Mouse (Mus musculus) spleen, adult 2 months (tissue): Measurements from ENCODE around the gene Rhpn2. TPM values are rescaled to one million over a fixed set of nuclear protein-coding genes. Genes with fewer than 3 reads are reported as not detected.

ENCODE experiments used
- DNase-seq, 2 experiments: peaks; one replicate each; pipeline versions ENCODE4 v3.0.0 to v3.0.0-alpha.2; 2012 to 2021; ENCODE audit warnings: low spot score in 2 of 2, low read depth in 1 of 2
- H3K27ac ChIP-seq: fragments of 200-500 bp; 2 replicates; pipeline ENCODE4 v1.5.1; 2012; ENCODE audit warnings: low read length, inconsistent platforms; ENCODE audit not compliant: insufficient read depth
- H3K27me3 ChIP-seq: fragments of 200-500 bp; 2 replicates; pipeline ENCODE4 v1.6.1; 2012; ENCODE audit warnings: mild to moderate bottlenecking, moderate library complexity, low read length, inconsistent platforms; ENCODE audit not compliant: control insufficient read depth, insufficient read depth
- H3K36me3 ChIP-seq: fragments of 200-500 bp; 2 replicates; pipeline ENCODE4 v1.6.1; 2012; ENCODE audit warnings: mild to moderate bottlenecking, low read length, inconsistent platforms; ENCODE audit not compliant: control insufficient read depth, insufficient read depth
- H3K4me1 ChIP-seq: fragments of 200-500 bp; 2 replicates; pipeline ENCODE4 v1.6.1; 2011; ENCODE audit warnings: inconsistent platforms; ENCODE audit not compliant: control insufficient read depth, insufficient read depth, insufficient read length
- H3K4me3 ChIP-seq: fragments of 200-500 bp; 2 replicates; pipeline ENCODE4 v1.5.1; 2011; ENCODE audit warnings: mild to moderate bottlenecking, inconsistent platforms; ENCODE audit not compliant: insufficient read depth, insufficient read length; ENCODE audit errors: extremely low read depth
- CTCF ChIP-seq: fragments of 200-500 bp; IDR thresholded peaks from 2 replicates; pipeline ENCODE4 v1.5.1; 2011; ENCODE audit warnings: mild to moderate bottlenecking, inconsistent platforms; ENCODE audit not compliant: insufficient read depth, insufficient read length, insufficient replicate concordance; ENCODE audit errors: extremely low read depth
- POLR2A ChIP-seq: fragments of 200-500 bp; IDR thresholded peaks from 2 replicates; pipeline ENCODE4 v1.6.1; 2011; ENCODE audit warnings: low read depth, low read length, inconsistent platforms
- WGBS: fragments of 180-500 bp; shearing (Covaris S2); methylation state at CpG from one replicate; pipeline ENCODE4 v1.1.7; 2018; 5-methylcytosine and 5-hydroxymethylcytosine counted together
- polyA plus RNA-seq: library from polyadenylated mRNA; depleted of rRNA; stranded (reverse); fragments of >200 nt; gene quantifications from 2 replicates; pipeline ENCODE4 v1.2.3, GENCODE M21; 2012

Rhpn2 gene
- polyA plus RNA-seq, 1 experiment: 0.48 TPM

DNA sequence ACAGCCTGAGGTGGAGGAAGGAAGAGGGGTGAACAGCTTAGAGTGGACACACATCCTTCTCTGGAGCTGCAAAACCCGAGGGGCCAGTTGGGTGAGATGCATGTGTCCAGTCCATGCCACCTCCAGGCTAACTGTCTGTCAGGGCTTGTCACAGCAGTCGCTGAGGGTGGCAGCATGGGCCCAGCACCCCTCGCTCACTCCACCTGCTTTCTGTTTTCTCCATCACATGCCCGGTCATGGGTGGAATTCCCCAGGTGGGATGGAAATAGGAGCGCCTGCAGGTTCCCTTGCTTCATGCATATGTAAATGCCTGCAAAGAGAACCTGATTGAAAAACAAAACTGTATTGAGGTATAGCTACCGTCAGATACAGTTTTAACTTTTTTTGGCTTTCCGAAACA is 40.3 kb downstream of the Rhpn2 start:
- WGBS: 83% methylated on average over 7 of the region's 7 CpGs
- Histone ChIP-seq H3K27ac (no peak overlapping the region), H3K4me3 (no peak overlapping the region), H3K4me1 (no peaks in the 10 kb centered on the region), H3K36me3 (no peaks in the 10 kb centered on the region), H3K27me3 (no peaks in the 10 kb centered on the region)
- TF ChIP-seq CTCF: no peak
- TF ChIP-seq POLR2A: no peak
- DNase-seq: no peak

DNA sequence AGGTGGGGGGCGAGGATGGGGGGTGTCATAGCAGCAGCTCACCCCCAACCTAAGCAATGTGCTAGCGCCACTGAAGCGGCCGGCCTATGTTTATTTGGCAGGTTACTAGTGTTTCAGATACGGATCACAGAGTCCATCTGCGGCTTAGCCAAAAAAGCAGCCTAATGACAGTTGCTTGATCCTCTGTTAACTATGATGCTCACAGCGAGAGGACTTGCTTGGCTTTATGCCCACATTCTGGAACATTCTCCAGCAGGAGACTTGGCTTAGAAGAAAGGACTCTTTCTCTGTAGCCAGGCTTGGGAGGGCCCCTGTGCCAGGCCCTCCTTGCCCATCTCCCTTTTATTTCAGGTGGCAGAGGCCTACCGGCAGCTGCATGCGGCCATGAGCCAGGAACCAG is 42.7 kb downstream of the Rhpn2 start:
- no peak for DNase-seq
- no peak overlapping the region for H3K27ac ChIP-seq
- 0 out of 2 replicates have a peak, but pooled peaks cover 3% of the 10 kb centered on the region for H3K4me1 ChIP-seq
- H3K36me3 ChIP-seq: no peaks in the 10 kb centered on the region
- 91% methylated on average over 9 of the region's 9 CpGs for WGBS
- TF ChIP-seq POLR2A: no peak
- no peak for TF ChIP-seq CTCF
- no peaks in the 10 kb centered on the region for H3K27me3 ChIP-seq
- no peak overlapping the region for H3K4me3 ChIP-seq

DNA sequence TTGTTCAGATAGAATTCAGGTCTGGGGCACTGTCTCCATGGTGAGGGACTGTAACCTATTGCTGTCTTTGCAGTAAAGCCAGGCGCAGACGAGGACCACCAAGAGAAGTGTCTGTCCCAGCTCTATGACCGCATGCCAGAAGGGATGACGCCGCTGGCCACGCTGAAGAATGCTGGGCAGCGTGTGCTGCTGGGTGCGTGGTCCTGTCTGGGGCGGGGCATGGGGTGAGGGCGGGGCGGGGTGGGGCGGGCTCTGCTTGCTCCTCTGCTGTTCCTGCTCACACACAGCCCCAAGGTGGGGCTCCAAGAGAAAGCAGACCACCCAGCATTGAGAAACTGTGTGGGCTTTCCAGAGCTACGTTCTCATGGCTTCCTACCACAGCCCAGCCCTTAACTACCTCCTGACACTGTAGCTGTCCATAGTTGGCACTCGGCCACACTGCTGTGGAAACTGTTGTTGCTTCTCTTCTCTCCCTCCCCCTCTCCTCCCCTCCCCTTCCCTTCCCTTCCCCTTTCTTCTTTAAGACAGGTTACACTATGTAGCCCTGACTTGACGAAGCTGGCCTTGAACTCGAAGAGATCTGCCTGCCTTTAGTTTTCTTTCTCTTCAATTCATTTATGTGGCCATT is 45.6 kb downstream of the Rhpn2 start:
- Histone ChIP-seq H3K4me3 (no peak overlapping the region), H3K4me1 (0 out of 2 replicates have a peak, but pooled peaks cover 3% of the 10 kb centered on the region), H3K27ac (no peak overlapping the region), H3K36me3 (no peaks in the 10 kb centered on the region), H3K27me3 (no peaks in the 10 kb centered on the region)
- no peak for TF ChIP-seq POLR2A
- no peak for TF ChIP-seq CTCF
- DNase-seq: no peak
- WGBS: 39% methylated on average over 16 of the region's 16 CpGs

DNA sequence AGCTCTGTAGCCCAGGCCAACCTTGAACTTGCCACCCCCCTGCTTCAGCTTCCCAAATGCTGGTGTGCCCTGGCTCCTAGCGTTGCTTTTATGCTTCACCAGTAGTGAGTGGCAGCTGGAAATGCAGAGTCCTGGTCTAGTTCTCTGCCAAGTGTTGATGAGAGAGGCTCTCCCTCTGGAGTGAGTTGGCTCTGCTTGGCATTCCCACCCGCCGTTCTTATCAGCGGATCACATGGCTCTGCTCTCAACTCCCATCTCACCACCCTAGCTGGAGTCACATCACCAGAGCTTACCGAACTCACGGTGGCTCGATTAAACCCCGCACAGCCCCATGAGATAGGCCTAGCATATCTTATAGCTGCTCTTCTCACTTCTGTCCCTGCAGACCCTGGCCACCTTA is 46.4 kb downstream of the Rhpn2 start:
- DNase-seq: no peak
- WGBS: 81% methylated on average over 8 of the region's 8 CpGs
- no peaks in the 10 kb centered on the region for H3K36me3 ChIP-seq
- H3K27ac ChIP-seq: no peak overlapping the region
- no peak for TF ChIP-seq CTCF
- TF ChIP-seq POLR2A: no peak
- 0 out of 2 replicates have a peak, but pooled peaks cover 3% of the 10 kb centered on the region for H3K4me1 ChIP-seq
- no peak overlapping the region for H3K4me3 ChIP-seq
- no peaks in the 10 kb centered on the region for H3K27me3 ChIP-seq

DNA sequence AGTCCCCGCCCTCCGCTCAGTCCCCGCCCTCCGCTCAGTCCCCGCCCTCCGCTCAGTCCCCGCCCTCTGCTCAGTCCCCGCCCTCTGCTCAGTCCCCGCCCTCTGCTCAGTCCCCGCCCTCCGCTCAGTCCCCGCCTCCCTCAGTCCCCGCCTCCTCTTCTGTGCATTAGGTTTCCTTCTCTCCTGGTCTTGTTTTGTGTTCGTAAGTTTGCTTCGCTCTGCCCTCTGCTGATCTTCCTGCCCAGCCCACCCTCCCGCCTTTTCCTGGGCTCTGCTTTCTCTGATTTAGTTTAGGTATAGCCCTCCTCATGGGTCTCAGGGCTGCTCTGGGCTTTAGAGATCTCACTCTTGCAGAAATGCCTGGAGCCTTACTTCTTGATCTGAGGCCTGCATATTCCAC is 47.9 kb downstream of the Rhpn2 start:
- TF ChIP-seq CTCF (no peak), POLR2A (no peak)
- Histone ChIP-seq H3K27ac (no peak overlapping the region), H3K4me3 (no peak overlapping the region), H3K4me1 (0 out of 2 replicates have a peak, but pooled peaks cover 3% of the 10 kb centered on the region), H3K27me3 (no peaks in the 10 kb centered on the region), H3K36me3 (no peaks in the 10 kb centered on the region)
- WGBS: 89% methylated on average over 13 of the region's 16 CpGs
- no peak for DNase-seq

- Histone ChIP-seq H3K36me3 (no peaks in the 10 kb centered on the region), H3K27ac (no peak overlapping the region), H3K27me3 (no peaks in the 10 kb centered on the region), H3K4me1 (0 out of 2 replicates have a peak, but pooled peaks cover 3% of the 10 kb centered on the region), H3K4me3 (no peak overlapping the region)
- TF ChIP-seq CTCF (no peak), POLR2A (no peak)
- DNase-seq: no peak
- WGBS: 34% methylated on average over 2 of the region's 2 CpGs
These were observed 48.9 kb downstream of the Rhpn2 start for GRCm38 (mm10) chr7:35382706-35383353.

DNA sequence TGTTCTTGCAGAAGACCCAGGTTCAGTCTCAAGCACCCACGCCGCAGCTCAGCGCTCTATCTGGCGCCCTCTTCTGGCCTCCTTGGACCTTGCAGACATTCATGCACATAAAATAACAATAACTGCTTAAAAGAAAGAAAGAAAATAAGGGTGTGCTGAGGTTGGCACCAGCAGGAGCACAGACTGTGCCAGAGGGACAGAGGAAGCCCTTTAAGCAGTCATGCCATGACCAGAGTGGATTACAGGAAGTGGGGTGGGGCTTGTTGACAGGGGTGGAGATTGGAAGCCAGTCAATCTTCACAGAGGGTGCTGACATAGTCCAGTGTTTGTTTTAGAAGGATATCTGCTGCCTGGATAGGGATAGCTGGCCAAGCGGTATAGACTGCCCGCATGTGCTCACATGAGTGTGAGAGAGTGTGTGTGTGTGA is 52.6 kb downstream of the Rhpn2 start:
- DNase-seq: no peak
- WGBS: 66% methylated on average over 6 of the region's 6 CpGs
- Histone ChIP-seq H3K4me1 (no peaks in the 10 kb centered on the region), H3K36me3 (no peaks in the 10 kb centered on the region), H3K27ac (no peak overlapping the region), H3K27me3 (no peaks in the 10 kb centered on the region), H3K4me3 (no peak overlapping the region)
- TF ChIP-seq POLR2A (no peak), CTCF (no peak)
